Mouse (Mus musculus) left cerebral cortex, postnatal 25 days (tissue): ENCODE results near the gene Arhgef17. TPM values are rescaled to one million over a fixed set of nuclear protein-coding genes. Genes with fewer than 3 reads are reported as not detected.

Source experiments
- DNase-seq, 2 experiments: peaks; one replicate each; pipeline ENCODE4 v3.0.0; 2022; ENCODE audit warnings: low spot score in 2 of 2, mixed read lengths in 1 of 2
- intact Hi-C: fragments of 180-260 bp; cut with DNase I; formaldehyde crosslinking; loops from one replicate; pipeline ENCODE4 v1.15.1; 2025
- total RNA-seq, 2 experiments: library from RNA; stranded (reverse); gene quantifications; 2 replicates each; pipeline ENCODE4 v1.2.3; 2021

The Arhgef17 gene
- total RNA-seq, 2 experiments from 2014 or later = 109 to 120 TPM

DNA sequence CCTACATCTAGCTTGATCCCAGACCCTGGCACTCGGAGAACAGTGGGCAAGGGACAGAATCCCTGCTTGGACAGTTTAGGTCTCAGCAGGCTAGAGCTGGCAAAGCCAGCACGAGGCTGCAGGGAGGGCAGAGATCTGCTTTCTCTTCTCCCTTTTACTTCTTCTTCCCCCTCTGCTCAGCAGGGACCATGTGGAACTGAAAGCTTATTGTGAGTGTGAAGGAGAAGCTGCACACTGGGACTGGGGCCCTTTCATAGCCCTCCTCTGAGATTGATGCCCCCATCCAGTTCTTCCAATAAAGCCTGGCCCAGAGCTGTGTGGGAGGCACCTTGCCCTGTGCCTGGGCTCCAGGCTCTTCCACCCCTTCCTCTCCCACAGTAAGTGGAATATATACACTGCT, 12.4 kb upstream of the Arhgef17 start:
- DNase-seq = no peak
- intact Hi-C loops = no loop called here

DNA sequence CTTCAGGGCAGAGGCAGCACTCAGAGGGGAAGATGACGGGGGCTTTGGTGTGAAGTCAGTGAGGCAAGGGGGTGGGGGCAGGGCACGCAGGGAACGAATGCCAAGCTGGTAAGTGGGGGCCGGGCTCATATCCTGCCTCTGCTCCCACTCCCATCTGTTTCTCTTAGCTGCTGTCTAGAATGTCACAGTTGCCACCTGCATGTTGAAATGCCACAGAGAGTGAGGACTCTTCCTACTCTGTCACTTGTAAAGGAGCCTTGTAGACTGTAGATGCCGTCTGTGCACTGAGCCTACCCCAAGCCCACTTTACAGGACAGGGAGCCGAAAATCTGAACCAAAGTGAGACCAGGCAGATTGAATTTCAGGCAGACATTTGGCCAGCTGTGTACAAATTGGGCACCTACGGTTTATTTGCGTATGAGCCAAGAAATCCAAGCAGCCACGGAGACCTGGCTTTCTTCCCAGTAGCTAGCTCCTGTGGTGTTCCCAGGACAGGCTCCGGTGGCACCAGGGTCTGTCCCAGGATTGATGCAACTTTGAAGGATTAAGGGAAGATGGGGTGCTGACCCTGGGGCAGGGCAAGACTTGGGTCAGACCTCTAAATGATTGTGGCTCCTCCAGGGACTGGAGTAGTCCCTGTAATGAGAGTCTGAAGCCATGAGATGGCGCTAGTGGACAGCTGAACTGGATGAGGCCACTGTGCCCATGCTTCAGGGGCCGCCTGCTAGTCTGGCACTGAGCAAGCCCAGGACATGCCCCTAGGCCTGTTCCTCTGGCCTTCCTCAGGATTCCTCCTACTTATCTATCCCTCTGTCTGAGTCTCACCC, 11.1 kb upstream of the Arhgef17 start:
- intact Hi-C loops = loop anchor here (1.0 kb wide), 1 partner anchor 108 kb away; no protein-coding TSS in a partner anchor
- peak; percentile 64 to 90 for DNase-seq

DNA sequence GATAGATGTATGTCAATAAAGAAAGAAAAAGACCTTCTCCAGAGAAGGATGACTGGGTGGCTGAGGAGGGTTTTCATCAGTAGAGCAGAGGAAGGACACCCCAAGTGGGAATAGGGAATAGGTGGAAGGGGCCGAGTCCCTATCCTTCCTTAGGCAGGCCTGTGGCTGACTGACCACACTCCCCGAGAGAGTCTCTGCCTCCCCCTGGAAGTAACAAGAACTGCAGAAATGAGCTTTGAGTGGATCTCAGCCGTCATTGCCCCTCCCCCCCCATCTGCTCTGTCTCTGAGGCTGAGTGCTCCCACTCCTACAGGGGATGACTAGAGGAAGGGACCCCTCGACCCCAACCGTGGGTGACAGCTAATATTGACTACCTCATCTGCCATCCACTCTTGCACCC, 9.3 kb upstream of the Arhgef17 start:
- DNase-seq = no peak
- intact Hi-C loops = no loop called here

GRCm38 (mm10) chr7:100938106-100938505, 6.2 kb upstream of the Arhgef17 start:
- intact Hi-C loops = no loop called here
- no peak for DNase-seq

DNA sequence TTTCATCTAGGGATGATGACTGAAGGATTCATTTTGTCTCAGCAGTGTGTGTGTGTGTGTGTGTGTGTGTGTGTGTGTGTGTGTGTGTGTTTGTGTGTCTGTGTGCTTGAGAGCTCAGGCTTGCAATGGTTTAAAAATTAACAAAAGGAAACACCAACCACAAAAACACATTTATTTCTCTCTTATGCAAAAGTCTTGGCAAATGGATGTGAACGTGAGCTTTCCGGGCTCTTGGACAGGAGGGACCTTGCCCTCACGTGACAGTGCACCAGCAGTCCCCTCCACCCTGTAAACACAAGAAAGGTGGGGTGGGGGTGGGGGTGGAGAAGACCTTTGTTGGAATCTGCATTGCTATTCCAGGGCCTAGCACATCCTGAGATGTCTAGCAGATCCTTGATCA, 5.6 kb upstream of the Arhgef17 start:
- DNase-seq = no peak
- intact Hi-C loops = no loop called here

DNA sequence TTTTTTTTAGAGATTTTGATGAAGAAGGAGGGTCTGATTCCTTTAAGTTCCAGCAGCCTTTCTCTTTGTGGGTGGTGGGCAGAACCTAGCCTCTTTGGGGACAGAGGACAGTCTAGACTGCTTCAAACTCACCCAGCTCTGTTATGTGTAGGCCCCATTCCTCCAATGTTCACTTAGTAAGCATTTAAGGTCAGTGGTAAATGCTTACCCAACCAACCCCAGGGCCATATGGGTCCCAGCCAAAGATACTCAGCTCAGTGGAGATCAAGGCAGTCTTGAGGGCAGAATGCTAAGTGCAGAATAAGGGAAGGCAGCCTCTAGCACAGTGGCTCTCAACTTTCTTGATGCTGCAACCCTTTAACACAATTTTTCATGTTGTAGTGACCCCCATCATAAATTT, 1.6 kb upstream of the Arhgef17 start:
- intact Hi-C loops = no loop called here

DNA sequence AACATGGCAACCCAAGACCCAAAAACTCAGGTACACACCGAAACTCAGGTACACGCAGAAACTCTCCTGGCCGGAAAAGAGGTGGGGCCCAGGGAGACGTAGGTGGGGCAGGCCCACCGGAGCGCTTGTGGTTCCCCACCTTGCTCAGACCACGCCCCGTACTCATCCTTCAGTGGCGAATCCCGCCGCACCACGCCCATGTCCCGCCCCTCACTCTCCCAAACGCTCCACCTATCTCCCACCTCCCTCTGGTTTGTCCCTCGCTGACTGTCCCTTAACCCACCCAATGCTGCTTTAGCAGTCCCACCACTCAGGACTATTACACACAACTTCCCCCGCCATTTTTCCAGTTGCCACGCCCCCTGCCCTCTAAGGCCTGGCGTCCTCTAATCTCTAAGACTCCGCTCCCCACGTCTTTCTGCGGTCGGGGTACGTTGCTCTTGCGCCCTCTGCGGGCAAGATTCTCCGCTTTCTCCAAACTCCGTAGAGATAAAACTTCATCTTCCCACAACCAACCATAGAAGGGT, 637 bp upstream of the Arhgef17 start:
- peak; percentile 63 to 73 for DNase-seq
- intact Hi-C loops = loop anchor here (1.0 kb wide), 1 partner anchor 25 kb away; no protein-coding TSS in a partner anchor

More for the DNA sequence above, 1.6 kb upstream of the Arhgef17 start:
- DNase-seq = no peak

- intact Hi-C loops = no loop called here
Observed at GRCm38 (mm10) chr7:100931316-100931925, 486 bp downstream of the Arhgef17 start.

GRCm38 (mm10) chr7:100930619-100931315, 1.1 kb downstream of the Arhgef17 start:
- intact Hi-C loops = no loop called here
- DNase-seq = no peak

More at GRCm38 (mm10) chr7:100931316-100931925, 486 bp downstream of the Arhgef17 start:
- no peak for DNase-seq

DNA sequence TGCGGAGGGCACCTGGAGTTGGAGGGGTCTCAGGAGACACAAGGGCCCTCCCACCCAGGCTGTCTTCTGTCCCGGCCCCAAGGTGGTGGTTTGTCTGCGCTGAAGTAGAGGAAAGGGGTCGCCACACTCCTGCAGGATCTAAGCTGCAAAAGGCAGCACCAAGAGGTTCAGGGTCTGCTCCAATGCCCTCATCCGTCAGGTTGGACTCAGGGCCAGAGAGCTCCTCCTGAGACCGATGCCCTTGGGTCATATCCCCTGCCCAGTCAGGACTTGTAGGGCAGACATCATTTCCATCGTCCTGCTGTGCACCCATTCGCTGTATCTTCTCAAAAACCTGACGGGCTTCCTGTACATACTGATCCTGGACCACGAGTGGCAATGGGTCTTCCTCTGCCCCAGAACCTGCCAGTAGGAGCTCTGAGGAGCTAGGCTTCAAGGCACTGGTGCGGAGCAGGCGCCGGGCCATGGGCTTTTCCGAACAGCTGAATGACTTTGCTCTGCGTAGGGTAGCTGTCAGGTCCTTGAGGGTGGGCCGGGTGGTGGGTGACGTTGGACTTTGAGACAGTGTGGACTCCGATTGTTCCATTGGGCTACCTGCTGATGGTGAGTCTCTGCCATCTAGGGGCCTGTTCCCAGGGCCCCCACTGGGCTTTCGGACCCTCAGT, 2.1 kb downstream of the Arhgef17 start:
- intact Hi-C loops = no loop called here
- no peak for DNase-seq

- DNase-seq = no peak
- intact Hi-C loops = no loop called here
Observed at GRCm38 (mm10) chr7:100928456-100928855, 3.5 kb downstream of the Arhgef17 start.

- intact Hi-C loops = no loop called here
- peak in 1 of 2 experiments; percentile 51 for DNase-seq
Observed at GRCm38 (mm10) chr7:100927287-100928000, 4.5 kb downstream of the Arhgef17 start.

DNA sequence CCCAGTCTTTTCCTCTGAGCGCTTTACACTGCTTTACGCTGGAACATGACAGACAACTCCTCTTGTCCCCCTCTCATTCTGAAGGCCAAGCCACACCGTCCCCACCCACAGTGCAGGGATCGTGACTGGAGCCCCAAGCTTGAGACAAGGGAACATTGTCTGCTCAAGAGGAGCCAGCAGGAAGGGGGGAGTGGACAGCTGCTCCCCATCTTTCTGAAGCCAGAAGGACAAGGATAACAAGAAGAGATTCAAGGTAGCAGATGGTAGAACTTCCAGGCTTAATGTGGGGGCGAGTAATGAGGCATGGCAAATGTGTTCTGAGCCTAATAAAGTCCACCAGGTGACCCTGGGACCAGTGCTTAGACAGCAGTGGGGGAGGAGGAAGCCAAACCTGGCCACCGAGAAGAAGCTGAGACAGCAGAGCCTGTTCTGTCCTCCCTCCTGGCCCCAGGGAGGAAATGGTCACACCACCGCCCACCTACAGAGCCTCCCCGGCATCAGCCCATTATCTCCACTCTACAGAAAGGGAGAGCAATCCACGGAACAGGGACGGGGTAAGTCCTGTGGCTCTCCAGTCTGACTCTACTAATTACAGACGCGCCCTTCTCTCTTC, 5.5 kb downstream of the Arhgef17 start:
- intact Hi-C loops = no loop called here
- peak in 1 of 2 experiments; percentile 82 for DNase-seq

- DNase-seq = no peak
Observed at GRCm38 (mm10) chr7:100924674-100925445, 7.0 kb downstream of the Arhgef17 start.

GRCm38 (mm10) chr7:100924200-100924599, 7.7 kb downstream of the Arhgef17 start:
- peak in 1 of 2 experiments; percentile 71 for DNase-seq
- intact Hi-C loops = no loop called here

More at GRCm38 (mm10) chr7:100924674-100925445, 7.0 kb downstream of the Arhgef17 start:
- intact Hi-C loops = no loop called here

DNA sequence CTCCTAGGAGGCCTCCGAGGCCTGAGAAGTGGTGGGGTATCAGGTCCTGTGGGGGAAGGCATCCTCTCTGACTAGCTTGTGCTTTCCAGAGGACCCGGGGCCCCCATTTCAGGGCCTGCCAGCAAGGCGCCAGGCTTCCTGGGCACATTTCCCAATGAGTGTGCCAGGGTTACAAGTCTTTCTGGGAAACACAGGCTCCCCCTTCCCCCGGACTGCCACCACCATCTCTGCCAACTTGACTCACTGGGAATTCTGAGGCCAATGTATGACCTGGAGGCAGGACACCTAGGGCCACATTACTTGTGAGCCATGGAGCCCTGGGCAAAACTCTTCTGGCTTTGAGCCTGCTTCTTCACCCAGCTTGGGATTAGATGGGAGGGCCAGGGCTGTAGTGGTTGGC, 9.0 kb downstream of the Arhgef17 start:
- intact Hi-C loops = no loop called here
- DNase-seq = no peak

- no peak for DNase-seq
Observed at GRCm38 (mm10) chr7:100921289-100921688, 10.6 kb downstream of the Arhgef17 start.

GRCm38 (mm10) chr7:100919809-100920107, 12.1 kb downstream of the Arhgef17 start:
- intact Hi-C loops = no loop called here
- no peak for DNase-seq

More at GRCm38 (mm10) chr7:100921289-100921688, 10.6 kb downstream of the Arhgef17 start:
- intact Hi-C loops = no loop called here
